Mouse (Mus musculus): ENCODE data around the gene Ube2z.

The Ube2z gene

DNA sequence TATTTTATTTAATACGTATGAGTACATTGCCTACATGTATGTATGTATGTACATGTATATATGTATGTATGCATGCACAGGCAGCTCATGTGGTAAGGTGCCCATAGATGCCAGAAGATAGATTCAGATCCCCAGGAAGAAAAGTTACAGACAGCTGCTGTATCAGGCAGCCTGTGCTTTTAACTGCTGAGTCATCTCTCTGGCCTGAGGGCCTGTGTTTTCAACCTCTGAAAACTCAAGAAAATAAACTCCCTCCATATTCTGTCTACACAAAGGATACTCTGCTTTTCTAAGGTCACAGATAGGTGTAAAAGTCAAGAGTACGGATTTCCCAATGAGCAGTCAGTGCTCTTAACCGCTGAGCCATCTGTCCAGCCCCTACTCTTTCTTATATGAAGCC, 14.3 kb downstream of the Ube2z start:
- DNase-seq, result no peak

DNA sequence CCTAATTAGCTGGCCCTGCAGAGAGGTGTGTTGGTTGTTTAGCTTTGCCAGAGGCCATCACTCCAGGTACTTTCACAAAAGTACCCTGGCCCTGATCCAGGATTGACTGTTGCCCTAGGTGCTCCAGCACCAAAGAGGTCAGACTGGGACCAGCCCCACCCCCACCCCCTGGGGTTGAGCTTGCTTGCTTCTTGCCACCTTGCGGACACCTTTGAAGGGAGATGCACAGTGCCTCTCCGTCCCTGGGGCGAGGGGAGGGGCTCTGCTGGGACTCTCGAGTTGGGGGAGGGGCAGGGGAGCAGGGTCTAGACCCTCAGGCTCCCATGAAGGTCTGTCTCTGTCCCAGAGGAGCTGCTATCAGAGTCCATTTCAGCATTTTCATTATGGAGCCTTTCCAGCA, 15.2 kb downstream of the Ube2z start:
- no peak for DNase-seq

DNA sequence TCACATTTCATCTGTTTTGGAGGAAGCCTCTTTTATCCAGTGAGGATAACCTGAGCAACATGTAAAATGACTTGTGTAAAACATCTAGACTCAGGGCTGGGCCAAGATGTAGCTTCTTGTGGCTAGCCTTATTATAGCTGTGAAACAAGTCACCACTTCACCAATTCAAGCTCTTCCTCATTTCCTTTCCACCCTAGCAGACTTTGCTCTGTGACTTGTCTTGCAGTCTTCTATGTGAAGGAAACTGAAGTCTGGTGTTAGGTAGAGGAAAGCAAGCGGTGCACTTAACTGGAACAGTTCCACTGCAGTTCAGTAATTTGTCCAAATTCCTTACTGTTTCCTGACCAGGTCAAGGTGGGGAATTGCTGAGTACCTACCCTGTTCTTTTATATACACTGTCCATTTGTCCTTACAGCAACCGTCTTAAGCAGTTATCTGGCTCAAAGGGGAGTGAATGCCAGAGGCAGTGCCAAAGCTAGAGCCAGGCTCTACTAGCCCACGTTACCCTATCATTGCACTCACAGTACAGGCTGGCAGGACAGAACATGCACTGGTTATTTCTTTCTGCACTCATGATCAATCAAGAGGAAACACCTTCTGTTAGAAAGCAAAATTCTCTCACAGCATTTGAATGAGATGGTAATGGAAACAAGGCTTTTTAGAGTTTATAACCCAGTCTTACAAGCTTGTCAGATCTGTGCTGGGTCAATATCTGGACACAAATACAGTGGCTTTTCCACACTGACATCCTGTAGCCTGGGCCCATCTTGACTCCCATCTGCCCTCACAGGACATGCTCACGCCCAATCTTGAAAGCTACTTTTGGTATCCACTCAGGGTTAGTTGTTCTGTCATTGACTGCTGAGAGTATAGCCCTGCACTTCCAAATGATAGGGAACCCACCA, 17.5 kb downstream of the Ube2z start:
- DNase-seq, result no peak

DNA sequence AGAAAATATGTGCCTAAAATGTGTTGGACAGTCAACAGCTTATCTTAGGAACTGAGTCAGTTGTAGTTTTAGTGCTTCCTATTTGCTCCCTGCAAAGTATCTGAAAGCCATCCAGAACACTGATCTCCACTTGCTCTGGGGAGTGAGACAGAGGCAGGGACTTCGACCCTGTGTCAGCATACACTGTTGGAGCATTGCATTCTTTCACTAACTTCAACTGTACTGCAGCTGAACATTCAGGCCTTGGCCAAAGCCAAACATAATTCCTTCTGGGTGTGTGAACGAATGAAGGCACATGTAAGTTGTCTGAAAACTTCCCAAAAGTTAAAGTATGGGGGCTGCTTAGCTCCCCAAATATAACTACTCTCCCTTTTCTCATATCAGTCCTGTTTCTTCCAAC, 18.4 kb downstream of the Ube2z start:
- peak in 1 of 2 experiments; percentile 31 for DNase-seq

DNA sequence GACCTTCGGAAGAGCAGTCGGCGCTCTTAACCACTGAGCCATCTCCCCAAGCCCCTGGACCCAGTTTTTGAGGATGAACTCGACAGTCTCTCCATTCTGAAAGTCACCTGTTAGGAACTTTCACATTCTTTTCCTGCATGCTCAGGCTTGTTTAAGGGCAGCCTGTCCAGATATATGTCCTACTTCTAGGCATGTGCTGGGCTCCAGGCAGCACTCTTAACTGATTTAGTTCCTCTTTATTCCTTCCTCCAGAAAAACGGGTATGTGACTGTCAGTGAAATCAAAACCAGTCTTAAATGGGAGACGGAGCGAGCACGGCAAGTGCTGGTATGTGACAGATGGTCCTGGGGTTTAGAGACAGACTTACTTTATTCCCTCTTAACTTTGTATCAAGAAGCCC, 19.2 kb downstream of the Ube2z start:
- no peak for DNase-seq

DNA sequence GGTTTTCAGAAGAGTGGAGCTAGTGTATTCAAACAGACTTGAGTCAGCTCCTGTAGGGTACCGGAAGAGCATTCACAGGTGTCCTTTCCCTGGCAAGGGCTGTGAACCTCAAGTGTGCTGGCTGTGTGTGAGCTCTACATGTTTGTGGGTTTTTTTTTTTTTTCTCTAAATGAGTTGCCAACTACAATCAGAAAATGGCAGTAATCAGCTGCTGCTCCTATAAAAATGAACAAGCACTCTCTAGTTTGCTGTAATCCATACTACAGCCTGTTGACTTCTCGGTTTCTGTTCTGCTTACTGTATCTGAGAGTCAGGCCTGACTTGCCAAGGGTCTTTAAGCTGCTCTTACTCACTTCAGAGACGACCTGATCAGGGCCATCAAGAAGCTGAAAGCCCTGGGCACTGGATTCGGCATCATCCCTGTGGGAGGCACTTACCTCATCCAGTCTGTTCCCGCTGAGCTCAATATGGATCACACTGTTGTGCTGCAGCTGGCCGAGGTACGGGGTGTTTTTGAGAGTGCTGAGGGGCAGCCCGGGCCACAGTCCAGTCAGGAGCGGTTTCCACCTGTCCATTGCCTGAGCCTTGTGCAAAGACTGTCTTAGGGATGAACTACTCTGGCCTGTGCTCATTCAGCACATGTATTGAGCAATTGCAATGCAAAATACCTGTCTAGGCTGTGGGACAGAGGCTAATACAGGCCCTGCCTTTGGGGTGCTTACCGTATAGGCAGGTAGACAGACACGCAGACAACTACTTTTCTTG, 20.2 kb downstream of the Ube2z start:
- no peak for DNase-seq

DNA sequence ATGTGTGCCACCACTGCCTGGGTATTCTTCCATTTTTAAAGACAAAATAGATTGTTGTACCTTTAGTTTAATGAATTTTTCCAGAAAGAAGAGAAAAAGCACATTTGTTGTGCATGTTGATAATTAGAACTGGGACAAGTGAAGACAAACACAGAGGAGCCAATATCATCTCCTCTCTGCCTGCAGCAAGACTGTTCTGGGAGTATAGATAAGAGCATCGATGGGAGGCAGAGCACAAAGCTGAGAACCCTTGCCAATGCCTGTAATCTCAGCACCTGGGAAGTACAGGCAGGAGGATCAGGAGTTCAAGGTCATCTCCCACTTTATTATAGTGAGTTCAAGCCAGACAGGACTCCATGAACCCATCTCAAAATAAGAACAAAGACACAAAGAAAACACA, 26.6 kb downstream of the Ube2z start:
- DNase-seq, result no peak

DNA sequence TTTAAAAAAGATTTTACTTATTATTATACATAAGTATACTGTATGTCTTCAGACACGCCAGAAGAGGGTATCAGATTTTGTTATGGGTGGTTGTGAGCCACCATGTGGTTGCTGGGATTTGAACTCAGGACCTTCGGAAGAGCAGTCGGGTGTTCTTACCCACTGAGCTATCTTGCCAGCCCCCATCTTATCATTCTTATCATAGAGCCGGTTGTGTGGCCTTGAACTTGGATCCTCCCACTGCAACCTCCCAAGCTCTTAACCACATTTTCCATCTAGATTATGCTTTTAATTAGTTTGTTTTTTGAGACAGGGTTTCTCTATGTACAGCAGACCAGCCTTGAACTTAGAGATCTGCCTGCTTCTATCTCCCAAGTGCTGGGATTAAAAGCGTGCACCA, 27.7 kb downstream of the Ube2z start:
- no peak for DNase-seq

DNA sequence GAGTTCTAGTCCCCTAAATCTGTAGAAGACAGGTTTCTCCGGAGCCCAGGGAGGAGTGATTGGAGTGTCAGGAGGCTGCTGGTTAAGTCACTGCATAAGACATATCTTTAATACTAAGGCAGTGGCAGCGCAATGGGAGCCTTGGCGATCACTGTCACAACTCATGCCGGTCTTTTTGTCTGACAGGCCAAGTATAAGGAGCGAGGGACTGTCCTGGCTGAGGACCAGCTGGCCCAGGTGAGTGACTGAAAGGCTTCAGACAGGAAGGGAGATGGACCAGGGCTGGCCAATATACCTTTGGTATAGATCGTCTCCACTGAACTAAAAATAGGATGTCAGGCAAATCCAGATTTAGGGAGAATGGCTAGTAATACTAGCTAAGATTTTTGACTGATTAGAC, 30.1 kb downstream of the Ube2z start:
- peak in 1 of 2 experiments; percentile 32 for DNase-seq

DNA sequence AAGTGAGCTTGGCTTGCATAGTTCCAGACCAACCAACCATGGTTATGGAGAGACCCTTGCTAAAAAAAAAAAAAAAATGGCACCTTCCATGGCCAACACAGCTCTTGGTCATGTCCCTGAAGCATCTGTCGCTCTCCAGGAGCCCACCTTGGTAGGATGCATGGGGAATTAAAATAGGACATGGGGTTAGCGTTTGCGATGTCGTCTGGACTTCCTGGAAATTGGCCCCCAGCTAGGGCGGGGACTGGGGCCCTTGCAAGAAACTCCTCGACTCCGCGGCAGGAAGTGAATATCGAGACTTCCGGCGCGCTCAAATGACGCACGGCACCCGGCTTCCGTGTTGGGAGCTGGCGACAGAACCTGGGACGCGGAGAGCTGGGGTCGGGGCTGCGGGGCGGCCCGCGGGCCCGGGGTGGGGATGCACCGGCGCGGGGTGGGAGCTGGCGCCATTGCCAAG, 30.6 kb downstream of the Ube2z start, which contains the start of gene Snf8:
Gene Snf8 (plus strand): TSS at position 290 of the 457 bp plus-strand sequence.
- peak; percentile 95 to 98 for DNase-seq

DNA sequence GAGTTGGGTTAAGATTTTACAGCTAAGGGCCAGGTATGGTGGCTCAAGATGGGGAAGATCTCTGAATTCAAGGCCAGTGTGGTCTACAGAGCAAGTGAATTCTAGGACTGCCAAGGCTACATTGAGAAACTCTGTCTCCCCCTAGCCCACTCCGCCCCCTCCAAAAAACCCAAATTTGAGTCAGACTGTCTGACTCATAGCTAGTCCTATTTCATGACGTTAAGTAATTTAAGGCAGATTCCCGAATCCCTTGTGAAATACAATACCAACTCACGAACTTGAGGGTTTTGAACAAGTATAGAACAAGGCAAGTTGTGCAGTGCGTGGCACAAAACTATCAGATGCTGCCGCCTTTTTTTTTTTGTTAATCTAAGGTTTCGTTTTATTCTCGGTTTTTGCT, 31.1 kb downstream of the Ube2z start:
- DNase-seq, result no peak

DNA sequence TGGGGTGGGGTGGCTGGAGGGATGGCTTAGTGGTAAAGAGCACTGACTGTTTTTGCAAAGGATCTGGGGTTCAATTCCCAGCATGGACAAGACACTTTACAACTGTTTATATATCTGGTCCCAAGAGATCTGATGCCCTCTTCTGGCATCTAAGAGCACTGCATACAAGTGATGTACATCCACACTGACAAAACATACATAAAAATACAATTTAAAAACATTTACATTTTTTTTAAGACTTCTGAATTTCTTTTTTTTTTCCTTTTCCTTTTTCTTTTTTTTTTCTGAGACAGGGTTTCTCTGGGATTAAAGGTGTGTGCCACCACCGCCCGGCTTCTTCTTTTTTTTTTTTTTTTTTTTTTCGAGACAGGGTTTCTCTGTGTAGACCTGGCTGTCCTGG, 31.9 kb downstream of the Ube2z start:
- DNase-seq, result peak in 1 of 2 experiments; percentile 25

DNA sequence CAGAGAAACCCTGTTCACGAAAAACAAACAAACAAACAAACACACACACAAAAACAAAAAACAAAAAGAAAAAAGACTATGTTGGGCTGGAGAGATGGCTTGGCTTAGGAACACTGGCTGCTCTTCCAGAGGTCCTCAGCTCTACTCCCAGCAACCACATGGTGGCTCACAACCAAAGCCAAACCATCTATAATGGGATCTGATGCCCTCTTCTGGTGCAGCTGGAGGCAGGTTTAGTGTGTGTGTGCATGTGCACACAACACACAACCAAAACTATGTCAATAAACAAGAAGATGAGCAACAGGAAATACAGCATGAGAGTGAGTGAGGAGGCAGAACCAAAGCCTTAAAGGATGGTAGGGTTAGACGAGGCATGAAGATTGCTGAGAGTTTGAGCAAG, 33.5 kb downstream of the Ube2z start:
- no peak for DNase-seq

DNA sequence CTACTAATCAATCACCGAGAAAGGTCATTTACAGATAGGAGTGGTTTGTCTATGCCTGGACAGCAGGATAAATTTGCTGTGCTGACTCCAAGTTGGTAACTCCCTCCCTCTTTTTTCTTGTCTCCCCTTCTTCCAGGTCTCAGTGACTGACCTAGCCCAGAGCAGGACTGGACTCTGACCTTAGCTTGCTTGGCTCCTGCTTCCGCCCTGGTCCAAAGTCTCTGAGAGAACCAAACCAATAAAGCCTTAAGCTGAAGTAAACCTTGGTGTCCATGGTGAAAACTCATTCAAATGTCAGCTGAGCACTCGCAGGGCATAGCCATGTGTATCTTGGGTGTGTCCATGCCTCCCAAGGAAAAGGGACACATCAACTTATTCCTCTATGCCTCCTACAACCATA, 34.6 kb downstream of the Ube2z start:
- DNase-seq, result peak; percentile 66 to 76

DNA sequence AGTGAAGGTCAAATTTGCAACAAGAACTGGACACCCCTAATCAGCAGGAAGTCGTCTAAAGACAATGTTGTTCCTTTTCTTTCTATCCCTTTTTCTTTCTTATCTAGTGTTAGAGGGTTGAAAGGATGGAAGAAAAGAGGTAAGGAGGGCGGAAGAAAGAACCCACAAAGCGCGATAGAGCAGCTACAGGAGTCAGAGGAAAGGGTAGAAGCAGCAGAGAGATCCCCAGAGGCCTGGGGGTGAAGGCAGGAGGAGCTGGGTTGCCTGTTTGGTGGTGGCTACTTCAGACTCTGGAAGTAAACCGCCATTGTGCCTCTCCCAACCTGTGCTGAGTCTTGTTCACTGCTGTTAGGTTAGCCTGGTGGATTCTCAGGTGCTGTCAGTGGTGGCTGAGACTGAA, 37.1 kb downstream of the Ube2z start:
- no peak for DNase-seq

DNA sequence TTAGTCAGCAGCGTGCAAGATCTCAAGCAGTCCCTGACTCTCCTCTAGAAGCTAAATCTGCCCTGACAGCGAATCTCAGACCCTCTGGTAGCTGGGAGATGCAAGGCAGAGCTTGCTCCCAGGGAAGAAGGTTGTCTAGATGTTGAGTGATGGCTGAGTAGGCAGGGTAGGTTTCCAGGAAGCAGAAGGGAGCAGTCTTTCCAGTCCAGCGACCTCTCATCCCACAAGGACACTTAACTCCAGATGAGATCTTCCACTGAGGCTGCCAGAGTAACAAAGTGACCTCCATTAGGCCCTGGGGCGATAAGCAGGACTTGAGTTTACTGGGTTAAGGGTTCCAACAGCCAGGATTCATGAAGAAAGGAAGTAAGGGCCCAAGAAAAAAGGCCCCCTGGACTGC, 44.6 kb downstream of the Ube2z start:
- no peak for DNase-seq

DNA sequence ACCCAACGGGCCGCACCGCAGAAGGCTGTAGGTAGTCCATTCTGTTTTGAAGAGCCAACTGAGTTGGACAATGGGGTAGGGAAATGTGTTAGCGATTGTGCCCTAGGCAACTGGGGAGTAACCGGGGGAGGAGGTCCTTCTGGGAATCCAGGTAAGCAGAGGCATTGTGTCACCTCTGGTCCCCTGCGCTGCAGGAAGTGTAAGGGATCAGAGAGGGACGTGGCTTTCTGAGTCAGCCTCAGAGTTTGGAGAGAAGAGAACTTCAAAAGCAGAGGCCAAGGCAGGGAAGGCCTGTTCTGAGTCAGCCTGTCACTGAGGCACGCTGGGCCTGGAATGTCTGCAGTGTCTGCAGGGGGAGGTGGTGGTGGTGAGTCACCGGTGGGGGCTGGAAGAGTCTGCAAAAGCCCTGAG, 47.2 kb downstream of the Ube2z start:
- no peak for DNase-seq

DNA sequence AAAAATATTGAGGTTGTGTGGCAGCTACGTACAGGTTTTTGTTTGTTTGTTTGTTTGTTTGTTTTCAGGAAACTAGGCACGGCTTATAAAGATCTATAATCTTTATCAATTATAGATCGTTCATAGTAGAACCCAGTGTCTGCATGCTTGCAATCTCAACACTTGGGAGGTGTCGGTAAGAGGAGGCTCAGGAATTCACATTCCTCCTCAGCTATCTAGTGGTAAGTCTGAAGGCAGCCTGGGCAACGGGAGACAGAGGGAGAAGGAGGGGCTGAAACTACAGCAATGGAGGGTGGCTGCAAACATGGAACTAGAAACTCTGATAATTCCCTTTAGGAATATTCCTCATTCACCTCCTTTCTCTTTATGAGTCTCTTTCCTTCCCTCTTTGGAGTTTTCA, 49.8 kb downstream of the Ube2z start:
- no peak for DNase-seq

DNA sequence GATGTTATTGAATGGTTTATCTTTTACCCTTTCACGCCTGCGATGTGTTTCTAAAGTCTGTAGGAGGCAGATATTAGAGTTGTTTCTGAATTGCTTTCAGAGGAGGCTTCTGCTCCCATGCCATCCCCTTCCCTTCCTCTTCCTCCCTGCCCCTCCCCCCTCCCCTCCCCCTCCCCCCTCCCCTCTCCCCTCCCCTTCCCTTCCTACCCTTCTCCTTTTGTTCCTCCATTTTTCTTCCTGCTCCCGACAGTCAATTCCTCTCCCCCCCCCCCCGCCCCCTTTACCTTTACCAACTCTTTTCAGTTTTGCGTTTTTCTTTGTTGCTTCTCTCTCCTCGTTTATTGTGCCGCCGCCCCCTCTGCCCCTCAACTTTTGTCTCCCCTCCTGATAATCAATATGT, 53.2 kb downstream of the Ube2z start:
- DNase-seq, result no peak

DNA sequence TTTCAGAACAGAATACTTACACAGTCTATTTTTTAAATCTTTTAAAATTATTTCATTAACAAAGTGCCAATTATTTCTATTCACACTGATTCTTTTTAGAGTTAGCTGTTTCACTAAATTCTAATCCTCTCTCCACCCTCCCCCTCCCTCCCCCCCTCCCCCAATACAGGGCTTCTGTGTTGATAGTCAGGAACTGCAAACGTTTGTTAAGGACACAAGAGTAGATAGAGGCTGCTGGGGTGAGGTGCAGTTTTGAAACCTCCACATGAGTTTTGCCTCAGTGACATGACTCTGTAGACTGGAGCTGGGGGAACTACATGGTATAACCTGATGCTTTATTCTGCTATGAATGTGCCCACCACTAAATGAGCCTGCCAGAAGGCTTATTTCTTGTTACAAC, 56.4 kb downstream of the Ube2z start:
- no peak for DNase-seq

DNA sequence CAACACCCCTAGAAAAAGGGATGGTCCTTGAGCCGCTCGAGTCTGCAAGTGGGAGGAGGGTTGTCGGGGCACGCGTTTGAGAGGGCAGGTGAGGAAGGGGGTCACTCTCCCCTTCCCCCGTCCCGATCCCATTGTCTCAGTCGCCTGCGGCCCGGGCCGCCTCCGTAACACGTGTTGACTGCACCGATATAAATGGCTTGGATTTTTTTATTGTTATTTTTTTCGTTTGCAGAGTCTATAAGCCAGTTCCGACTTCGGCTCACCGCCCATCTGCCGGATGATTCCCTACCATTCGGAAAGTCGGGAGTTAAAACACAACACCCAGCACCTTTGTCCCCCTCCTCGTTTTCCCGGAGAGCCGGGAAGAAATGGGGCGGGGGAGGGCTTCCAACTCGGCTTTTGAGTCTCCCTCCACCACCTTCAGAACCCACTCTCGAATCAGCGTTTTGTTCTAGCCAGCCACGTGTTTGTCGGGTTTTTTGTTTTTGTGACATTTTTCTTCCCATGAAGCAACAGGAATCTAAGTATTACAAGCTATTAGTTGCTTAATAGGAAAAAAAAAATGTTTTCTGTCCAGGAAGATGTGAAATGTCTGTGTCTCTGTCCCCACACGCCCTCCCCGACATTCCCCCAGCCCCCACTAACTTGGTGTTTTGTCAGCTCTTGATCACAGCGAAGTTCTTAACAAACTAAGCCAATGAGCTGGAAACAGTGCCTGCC, 57.5 kb downstream of the Ube2z start:
- no peak for DNase-seq

DNA sequence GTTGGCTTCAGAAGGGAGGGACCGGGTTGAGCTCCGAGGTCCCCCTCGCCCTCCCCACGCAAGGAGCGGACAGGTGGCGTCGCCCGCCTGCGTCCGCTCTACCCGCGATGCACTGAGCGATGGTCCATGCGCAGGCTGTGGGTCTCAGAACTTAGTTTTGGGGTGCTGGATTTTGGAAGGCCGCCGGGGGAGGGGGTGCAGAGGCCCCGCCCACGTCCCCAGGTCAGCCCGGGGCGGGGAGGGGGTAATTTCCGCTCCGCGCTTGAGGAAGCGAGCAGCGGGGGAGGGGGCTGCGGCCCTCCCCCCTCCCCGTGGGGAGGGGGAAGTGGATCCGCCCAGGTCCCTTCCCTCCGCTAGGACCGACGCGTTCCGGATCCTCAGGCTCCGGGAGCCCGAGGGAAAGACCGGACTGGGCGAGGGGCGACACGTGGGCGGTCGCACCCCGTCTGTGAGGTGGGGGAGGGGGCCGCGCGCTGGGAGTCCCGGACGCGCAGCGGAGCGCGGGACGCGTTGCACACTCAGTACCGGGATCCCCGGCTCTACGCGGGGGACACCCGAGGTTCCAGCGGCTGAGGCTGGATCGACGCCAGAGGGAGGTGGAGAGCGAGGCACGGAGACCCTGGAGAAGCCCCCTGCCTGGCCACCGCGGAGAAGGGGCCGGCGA, 58.2 kb downstream of the Ube2z start:
- peak in 1 of 2 experiments; percentile 46 for DNase-seq

DNA sequence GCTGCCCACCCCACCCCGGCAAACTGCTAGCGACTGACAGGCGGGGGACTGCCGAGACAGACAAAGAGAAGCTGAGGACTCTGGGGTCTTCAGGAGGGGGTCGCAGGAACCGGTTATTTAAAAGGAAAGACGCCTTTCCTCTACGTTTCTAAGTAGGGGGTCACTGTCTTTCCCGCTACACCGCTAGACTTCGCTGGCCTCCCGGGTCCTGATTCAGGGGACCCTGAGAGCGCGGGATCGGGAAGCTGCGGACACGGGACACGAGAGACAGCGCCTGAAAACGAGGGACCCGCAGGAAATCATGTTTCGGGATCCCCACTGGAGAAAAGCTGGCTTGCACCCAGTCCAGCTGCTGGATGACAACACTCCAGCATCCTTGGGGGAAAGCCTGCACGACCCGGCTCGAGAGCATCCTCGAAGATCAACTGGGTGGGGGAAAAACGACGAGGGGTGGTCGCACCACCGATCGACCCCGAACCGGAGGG, 58.8 kb downstream of the Ube2z start:
- DNase-seq, result no peak
